Mouse (Mus musculus) spleen, adult 18-20 months (tissue): ENCODE measurements around the gene Olfr736.

ENCODE experiments used
- DNase-seq, 2 experiments: peaks; one replicate each; pipeline ENCODE4 v3.0.0; 2022; ENCODE audit warnings: mixed read lengths in 2 of 2

The Olfr736 gene

GRCm38 (mm10) chr14:50380863-50381262, at the start of gene Olfr736:
Gene Olfr736 (plus strand): TSS chr14:50381163.
- no peak for DNase-seq

GRCm38 (mm10) chr14:50348796-50349195, 32.2 kb upstream of the Olfr736 start, which contains the start of gene Olfr735:
Gene Olfr735 (minus strand): TSS chr14:50348872.
- DNase-seq: no peak

DNA sequence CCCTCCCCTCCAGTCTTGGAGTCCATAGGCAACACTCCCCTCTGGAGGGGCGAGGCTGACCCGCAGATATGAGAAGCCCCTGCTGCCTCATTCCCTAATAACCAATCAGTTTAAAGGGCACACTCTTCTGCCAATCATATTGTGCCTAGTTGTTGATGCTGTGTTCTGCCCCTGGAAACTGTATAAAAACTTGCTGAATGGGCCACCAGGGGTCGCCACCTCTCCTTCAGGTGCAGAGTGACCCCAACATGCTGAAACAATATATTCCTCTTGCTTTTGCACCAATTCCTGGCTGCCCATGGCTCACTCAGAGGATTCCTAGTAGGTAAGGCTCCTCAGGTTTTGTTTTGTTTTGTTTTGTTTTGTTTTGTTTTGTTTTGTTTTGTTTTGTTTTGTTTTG, 28.5 kb upstream of the Olfr736 start:
- peak in 1 of 2 experiments; percentile 19 for DNase-seq

DNA sequence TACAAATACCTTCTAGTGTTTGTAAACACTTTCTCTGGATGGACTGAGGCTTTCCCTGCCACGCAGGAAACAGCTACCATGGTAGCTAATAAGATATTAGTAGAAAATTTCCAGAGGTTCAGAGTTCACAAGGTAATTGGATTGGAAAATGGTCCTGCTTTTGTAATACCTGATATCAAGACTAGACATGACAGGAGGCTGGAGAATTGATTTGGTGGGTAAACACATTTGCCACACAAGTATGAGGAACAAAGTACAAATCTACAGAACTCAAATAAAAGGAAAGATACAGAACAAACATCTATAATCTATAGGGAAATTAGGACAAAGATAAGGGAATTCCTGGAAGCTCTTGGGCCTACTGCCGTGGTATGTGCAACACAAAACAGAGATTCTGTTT, 24.2 kb upstream of the Olfr736 start:
- no peak for DNase-seq

GRCm38 (mm10) chr14:50357593-50357992, 23.4 kb upstream of the Olfr736 start, which contains the start of gene Tlr11:
Gene Tlr11 (plus strand): TSS chr14:50357914.
- DNase-seq: no peak

DNA sequence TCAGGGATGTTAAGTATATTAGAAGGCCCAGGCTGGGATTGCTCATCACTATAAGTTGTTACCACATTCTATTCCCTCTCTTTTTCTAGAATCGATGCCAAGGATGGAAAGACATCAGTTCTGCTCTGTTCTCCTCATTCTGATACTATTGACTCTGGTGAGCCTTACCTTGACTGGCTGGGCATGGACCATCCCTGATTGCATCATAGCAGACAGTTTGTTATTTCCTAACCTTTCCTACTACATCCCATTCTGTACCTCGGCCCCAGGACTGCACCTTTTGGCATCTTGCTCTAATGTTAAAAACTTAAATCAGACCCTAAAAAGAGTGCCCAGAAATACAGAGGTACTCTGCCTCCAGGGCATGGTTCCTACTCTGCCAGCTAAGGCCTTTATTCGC, 20.5 kb upstream of the Olfr736 start:
- DNase-seq: no peak

- no peak for DNase-seq
These were observed 17.4 kb upstream of the Olfr736 start for GRCm38 (mm10) chr14:50363561-50363960.

GRCm38 (mm10) chr14:50407268-50407667, 26.3 kb downstream of the Olfr736 start, which contains the start of gene Olfr738:
Gene Olfr738 (plus strand): TSS chr14:50407568.
- DNase-seq: no peak

DNA sequence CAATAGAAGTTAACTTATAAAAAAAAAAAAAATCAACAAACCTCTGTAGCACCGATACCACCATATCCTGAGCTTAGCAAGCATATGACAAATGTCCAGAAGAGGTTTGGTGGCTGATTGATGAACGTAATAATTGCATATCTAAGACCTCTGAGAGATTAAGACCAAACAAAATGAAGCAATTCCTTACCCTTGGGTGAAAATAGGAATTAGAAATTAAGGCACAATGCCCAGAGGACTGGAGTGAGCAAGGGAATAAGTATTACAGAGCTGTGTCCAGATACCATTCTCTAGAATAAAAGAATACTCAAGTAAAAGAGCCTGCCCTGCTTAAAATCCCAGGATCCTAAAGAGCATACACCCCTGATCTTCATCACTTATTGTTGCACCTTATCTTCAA, 37.4 kb downstream of the Olfr736 start, which contains the start of gene Olfr739:
TSS of gene Olfr739 (plus strand) at position 301 of the 400 bp plus-strand sequence.
- no peak for DNase-seq
